Mouse (Mus musculus) cortical plate, adult 2 months (tissue): ENCODE measurements at regions not wholly inside any gene's neighbourhood (a gene's known extent, or its start where the extent isn't known, plus 50 kb on each side); places are given as distances from the start of the nearest gene placed in this dataset.

Source experiments
- CTCF ChIP-seq: fragments of 200-500 bp; IDR thresholded peaks from 2 replicates; pipeline ENCODE4 v1.5.1; 2011; ENCODE audit warnings: mild to moderate bottlenecking, control low read depth, low read length; ENCODE audit not compliant: insufficient read depth; ENCODE audit errors: extremely low read depth
- POLR2A ChIP-seq: fragments of 200-500 bp; IDR thresholded peaks from 2 replicates; pipeline ENCODE4 v1.6.1; 2011; ENCODE audit warnings: mild to moderate bottlenecking, low read length, control low read depth; ENCODE audit not compliant: insufficient read depth; ENCODE audit errors: extremely low read depth

DNA sequence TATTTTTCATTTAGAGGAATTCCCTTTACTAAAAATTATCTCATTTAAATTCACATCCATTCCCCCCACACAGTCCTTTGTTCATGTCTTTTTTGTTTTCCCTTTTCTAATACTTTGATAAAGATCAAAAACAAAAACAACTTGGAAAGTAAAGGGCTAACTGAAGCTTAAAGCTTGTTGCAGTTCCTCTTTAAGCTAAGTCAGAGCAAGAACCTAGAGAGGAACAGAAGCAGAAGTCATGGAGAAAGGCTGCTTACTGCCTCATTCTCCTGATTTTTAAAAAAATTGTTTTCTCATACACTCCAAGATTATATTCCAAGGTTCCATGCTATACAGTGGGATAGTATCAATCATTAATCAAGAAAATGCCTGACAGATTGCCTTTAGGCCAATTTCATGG, 116.6 kb downstream of the Rassf9 start:
- TF ChIP-seq CTCF = no peak
- no peak for TF ChIP-seq POLR2A
